Mouse (Mus musculus) forebrain, embryonic 15.5 days (tissue): ENCODE measurements around the gene Cdt1. TPM values are rescaled to one million over a fixed set of nuclear protein-coding genes. Genes with fewer than 3 reads are reported as not detected.

ENCODE experiments used
- microRNA-seq: library from miRNA; unstranded; fragments of <30 nt; microRNA quantifications from one replicate; pipeline ENCODE4, GENCODE M21; 2016
- polyA plus RNA-seq: library from polyadenylated mRNA; unstranded; fragments of >200 nt; fragmentation: Nextera tagmentation; extraction: Ambion mirVana; gene quantifications from 2 replicates; pipeline ENCODE4 v1.2.1, GENCODE M21; 2015

Cdt1 gene
- polyA plus RNA-seq, 1 experiment from 2014 or later: 14.6 TPM

Small RNA genes lying within 50 kb of the gene (microRNA-seq; reads per million reads assigned to microRNA genes)
- gene Mir6396: not detected

Other genes starting within 250 kb of the Cdt1 start
- gene Trhr2, start 207.3 kb upstream of the Cdt1 start, polyA plus RNA-seq: not detected in 2 replicates
- 48.4 and 50.1 TPM in 2 replicates for gene Zc3h18, start 191.4 kb upstream of the Cdt1 start, polyA plus RNA-seq
- not detected in 2 replicates for gene Il17c, start 146.0 kb upstream of the Cdt1 start, polyA plus RNA-seq
- gene Cyba, start 135.1 kb upstream of the Cdt1 start, polyA plus RNA-seq: 30.1 and 32.8 TPM in 2 replicates
- gene Mvd, start 124.6 kb upstream of the Cdt1 start, polyA plus RNA-seq: 50.3 and 51.7 TPM in 2 replicates
- not detected in 2 replicates for gene Snai3, start 107.3 kb upstream of the Cdt1 start, polyA plus RNA-seq
- 40.2 and 44.8 TPM in 2 replicates for gene Rnf166, start 92.0 kb upstream of the Cdt1 start, polyA plus RNA-seq
- 79.0 and 84.4 TPM in 2 replicates for gene Ctu2, start 91.9 kb upstream of the Cdt1 start, polyA plus RNA-seq
- gene Piezo1, start 16.7 kb upstream of the Cdt1 start, polyA plus RNA-seq: 2.1 and 2.6 TPM in 2 replicates
- 187 TPM in 2 replicates for gene Aprt, start 8.9 kb downstream of the Cdt1 start, polyA plus RNA-seq
- gene Galns, start 43.4 kb downstream of the Cdt1 start, polyA plus RNA-seq: 4.4 and 4.5 TPM in 2 replicates
- 80.4 and 87.9 TPM in 2 replicates for gene Trappc2l, start 43.6 kb downstream of the Cdt1 start, polyA plus RNA-seq
- not detected in 2 replicates for gene Pabpn1l, start 54.7 kb downstream of the Cdt1 start, polyA plus RNA-seq
- 13.2 and 14.0 TPM in 2 replicates for gene Cbfa2t3, start 131.1 kb downstream of the Cdt1 start, polyA plus RNA-seq
- gene Acsf3, start 207.5 kb downstream of the Cdt1 start, polyA plus RNA-seq: 14.6 and 16.4 TPM in 2 replicates